ENCODE assay signal across 7 mouse cellular contexts in the genomic region with DNA sequence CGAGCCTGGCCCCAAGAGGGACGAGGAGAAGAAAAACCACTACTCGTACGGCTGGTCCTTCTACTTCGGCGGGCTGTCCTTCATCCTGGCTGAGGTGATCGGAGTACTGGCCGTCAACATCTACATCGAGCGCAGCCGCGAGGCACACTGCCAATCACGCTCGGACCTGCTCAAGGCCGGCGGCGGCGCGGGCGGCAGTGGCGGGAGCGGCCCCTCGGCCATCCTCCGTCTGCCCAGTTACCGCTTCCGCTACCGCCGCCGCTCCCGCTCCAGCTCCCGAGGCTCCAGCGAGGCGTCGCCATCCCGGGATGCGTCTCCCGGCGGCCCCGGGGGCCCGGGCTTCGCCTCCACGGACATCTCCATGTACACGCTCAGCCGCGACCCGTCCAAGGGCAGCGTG. TPM values are rescaled to one million over a fixed set of nuclear protein-coding genes. Genes with fewer than 3 reads are reported as not detected.
DNase-seq lines count a peak whose midpoint lies in the region; ATAC-seq and TF ChIP-seq lines count a peak whose summit lies in the region.

No protein-coding gene starts in this region.

- no peaks in the 10 kb centered on the region; the same call in none of the 2 replicates for H3K4me1 ChIP-seq in bone marrow, adult 2 months (ENCODE audit: control insufficient read depth, insufficient read depth, low read length)
- peaks cover 4% of the 10 kb centered on the region; the same call in 1 of the 2 replicates for H3K4me1 ChIP-seq in forebrain, embryonic 14.5 days (ENCODE audit: control insufficient read depth, insufficient read depth, low read length)
- peaks cover 8% of the 10 kb centered on the region for H3K4me1 ChIP-seq in intestine, embryonic 16.5 days (ENCODE audit: control insufficient read depth, insufficient read depth, low read length)
- peaks cover 11% of the 10 kb centered on the region for H3K4me1 ChIP-seq in lung, embryonic 16.5 days (replicated peaks; ENCODE audit: control insufficient read depth, insufficient read depth, low read length)

- no peak overlapping the region for H3K27ac ChIP-seq in bone marrow, adult 2 months (ENCODE audit: control insufficient read depth, insufficient read depth, low read depth, low read length, poor library complexity)
- H3K27ac ChIP-seq in forebrain, embryonic 14.5 days (ENCODE audit: low read depth, low read length): no peak overlapping the region
- no peak overlapping the region for H3K27ac ChIP-seq in intestine, embryonic 16.5 days (ENCODE audit: low read length)
- no peak overlapping the region for H3K27ac ChIP-seq in lung, embryonic 16.5 days (ENCODE audit: low read length)

- peak overlapping the region; percentile 20 for H3K4me3 ChIP-seq in bone marrow, adult 2 months (replicated peaks; ENCODE audit: control insufficient read depth, low read depth, low read length)
- H3K4me3 ChIP-seq in forebrain, embryonic 14.5 days (ENCODE audit: low read depth, low read length): peak overlapping the region; percentile 52
- H3K4me3 ChIP-seq in intestine, embryonic 16.5 days (ENCODE audit: low read length): peak overlapping the region; percentile 63
- peak overlapping the region; percentile 63 for H3K4me3 ChIP-seq in lung, embryonic 16.5 days (ENCODE audit: low read length)

- H3K4me2 ChIP-seq in forebrain, embryonic 14.5 days (ENCODE audit: low read length): peak overlapping the region; percentile 97
- H3K4me2 ChIP-seq in intestine, embryonic 16.5 days (ENCODE audit: low read depth, low read length): peak overlapping the region; percentile 100
- H3K4me2 ChIP-seq in lung, embryonic 16.5 days (ENCODE audit: low read depth, low read length): peak overlapping the region; percentile 100

- peak overlapping the region; percentile 69 for H3K9ac ChIP-seq in forebrain, embryonic 14.5 days (ENCODE audit: low read length)
- peak overlapping the region; percentile 56 for H3K9ac ChIP-seq in intestine, embryonic 16.5 days (ENCODE audit: low read depth, low read length)
- peak overlapping the region; percentile 62 for H3K9ac ChIP-seq in lung, embryonic 16.5 days (ENCODE audit: low read length)

- H3K36me3 ChIP-seq in forebrain, embryonic 14.5 days (ENCODE audit: control insufficient read depth, insufficient read depth, low read length): no peaks in the 10 kb centered on the region
- H3K36me3 ChIP-seq in intestine, embryonic 16.5 days (ENCODE audit: control insufficient read depth, insufficient read depth, low read length): no peaks in the 10 kb centered on the region
- no peaks in the 10 kb centered on the region for H3K36me3 ChIP-seq in lung, embryonic 16.5 days (ENCODE audit: control insufficient read depth, insufficient read depth, low read length)

- 3% methylated on average over 47 of the region's 47 CpGs for WGBS in bone marrow, adult 2 months
- WGBS in forebrain, embryonic 14.5 days: 0% methylated on average over 35 of the region's 47 CpGs
- under 1% methylated on average over 46 of the region's 47 CpGs for WGBS in intestine, embryonic 16.5 days
- WGBS in lung, embryonic 16.5 days: under 1% methylated on average over 37 of the region's 47 CpGs

- H3K9me3 ChIP-seq in forebrain, embryonic 14.5 days (replicated peaks; ENCODE audit: control insufficient read depth, low read length): no peaks in the 10 kb centered on the region
- no peaks in the 10 kb centered on the region for H3K9me3 ChIP-seq in intestine, embryonic 16.5 days (ENCODE audit: control insufficient read depth, low read length)
- H3K9me3 ChIP-seq in lung, embryonic 16.5 days (ENCODE audit: control insufficient read depth, low read length): no peaks in the 10 kb centered on the region

- DNase-seq in adrenal gland, adult (ENCODE audit: inconsistent age in 2 of 2, low spot score in 1 of 2): peak; percentile 82 to 88
- peak; percentile 49 for DNase-seq in forebrain, embryonic 14.5 days (ENCODE audit: low spot score)
- peak; percentile 21 for DNase-seq in ovary, postnatal 10 days (ENCODE audit: low spot score)

- TF ChIP-seq CTCF in bone marrow, adult 2 months (IDR thresholded peaks at IDR 0.05; ENCODE audit: control insufficient read depth, insufficient read depth, low read length): no peak

- peak; percentile 9; the same call in 1 of the 2 replicates for ATAC-seq in forebrain, embryonic 14.5 days
- peak; percentile 45 for ATAC-seq in intestine, embryonic 16.5 days
- peak; percentile 10; the same call in 1 of the 2 replicates for ATAC-seq in lung, embryonic 16.5 days (ENCODE audit: low read depth)
- ATAC-seq in granulocyte monocyte progenitor cell, adult 5-6 weeks (replicated peaks; ENCODE audit: poor library complexity, severe bottlenecking): no peak

- no peak for TF ChIP-seq POLR2A in bone marrow, adult 2 months (IDR thresholded peaks at IDR 0.05; ENCODE audit: borderline replicate concordance, control insufficient read depth, low read depth, low read length)

- H3K27me3 ChIP-seq in forebrain, embryonic 14.5 days (replicated peaks; ENCODE audit: control insufficient read depth, insufficient read depth, low read length): peaks cover 12% of the 10 kb centered on the region; the same call in 1 of the 2 replicates
- H3K27me3 ChIP-seq in intestine, embryonic 16.5 days (replicated peaks; ENCODE audit: control insufficient read depth, insufficient read depth, low read length): peaks cover 69% of the 10 kb centered on the region
- H3K27me3 ChIP-seq in lung, embryonic 16.5 days (ENCODE audit: control insufficient read depth, insufficient read depth, low read depth, low read length): peaks cover 70% of the 10 kb centered on the region

RNA-seq across cellular contexts. Expression of a gene that starts 9.1 kb away (rescaled TPM):
- not detected in 2 replicates for polyA plus RNA-seq in bone marrow, adult 2 months (2011; ENCODE audit: insufficient read depth, insufficient read length, low replicate concordance, missing spikeins)
- 0.09 TPM in 1 of 2 replicates, not detected in the other for polyA plus RNA-seq in forebrain, embryonic 14.5 days (2014; fragmentation: Nextera tagmentation; extraction: Ambion mirVana)
- 0.13 and 0.21 TPM in 2 replicates for polyA plus RNA-seq in intestine, embryonic 16.5 days (2015; fragmentation: Nextera tagmentation; extraction: Ambion mirVana)
- polyA plus RNA-seq in lung, embryonic 16.5 days (2015; fragmentation: Nextera tagmentation; extraction: Ambion mirVana): 0.19 and 0.70 TPM in 2 replicates
- total RNA-seq in granulocyte monocyte progenitor cell, adult 5-6 weeks (2014; fragmentation: Nextera tagmentation): not detected in 2 replicates
- not detected in 2 replicates for total RNA-seq in granulocyte monocyte progenitor cell, adult 5-6 weeks (2017)

RNA-seq across cellular contexts. Expression of a gene that starts 24.4 kb away (rescaled TPM):
- polyA plus RNA-seq in bone marrow, adult 2 months (2011; ENCODE audit: insufficient read depth, insufficient read length, low replicate concordance, missing spikeins): not detected in 2 replicates
- 8.6 and 11.1 TPM in 2 replicates for polyA plus RNA-seq in forebrain, embryonic 14.5 days (2014; fragmentation: Nextera tagmentation; extraction: Ambion mirVana)
- 0.93 and 1.2 TPM in 2 replicates for polyA plus RNA-seq in intestine, embryonic 16.5 days (2015; fragmentation: Nextera tagmentation; extraction: Ambion mirVana)
- polyA plus RNA-seq in lung, embryonic 16.5 days (2015; fragmentation: Nextera tagmentation; extraction: Ambion mirVana): 0.73 and 0.79 TPM in 2 replicates
- 1.9 TPM in 1 of 2 replicates, not detected in the other for total RNA-seq in granulocyte monocyte progenitor cell, adult 5-6 weeks (2014; fragmentation: Nextera tagmentation)
- total RNA-seq in granulocyte monocyte progenitor cell, adult 5-6 weeks (2017): not detected in 2 replicates

Comparison
In these comparisons a context has a peak if more than half of its experiments do, and no peak if none do; other contexts are left out.
1. DNase-seq: peak in every context shown above with its lines; median percentile 85 in adrenal gland, adult; 49 in forebrain, embryonic 14.5 days; 21 in ovary, postnatal 10 days.